Mouse (Mus musculus) cerebellum, adult 8-10 months (tissue): ENCODE data around the gene Inha.

Experiments used
- DNase-seq: peaks from one replicate; pipeline ENCODE4 v3.0.0; 2022

The Inha gene

GRCm38 (mm10) chr1:75559212-75559925 lies 52.5 kb downstream of the Inha start:
- peak; percentile 97 for DNase-seq
